Mouse (Mus musculus) limb, embryonic 15.5 days (tissue): ENCODE data around the gene Armc7. TPM values are rescaled to one million over a fixed set of nuclear protein-coding genes. Genes with fewer than 3 reads are reported as not detected.
"Not testable (repeated sequence)": the region's sequence is repeated elsewhere in the genome, so short reads cannot be mapped to it uniquely, and the experiment has no call there.

Experiments used
- ATAC-seq: fragments of 200-750 bp; cut with Nextera tagmentation; 2 replicates; pipeline ENCODE4 v1.8.0; 2017; ENCODE audit warnings: low read depth, moderate TSS enrichment; ENCODE audit not compliant: insufficient number of reproducible peaks, low FRiP score, low TSS enrichment
- H3K27ac ChIP-seq: fragments of 300-500 bp; sonication (generic); 2 replicates; pipeline ENCODE4 v1.5.1; 2015; ENCODE audit warnings: moderate library complexity, mild to moderate bottlenecking, inconsistent platforms
- H3K27me3 ChIP-seq: fragments of 300-500 bp; sonication (generic); 2 replicates; pipeline ENCODE4 v1.6.1; 2015; ENCODE audit warnings: inconsistent platforms
- H3K36me3 ChIP-seq: fragments of 300-500 bp; sonication (generic); 2 replicates; pipeline ENCODE4 v1.6.1; 2015; ENCODE audit warnings: inconsistent platforms
- H3K4me1 ChIP-seq: fragments of 300-500 bp; sonication (generic); 2 replicates; pipeline ENCODE4 v1.6.1; 2015; ENCODE audit warnings: inconsistent platforms
- H3K4me2 ChIP-seq: fragments of 300-500 bp; sonication (generic); 2 replicates; pipeline ENCODE4 v1.6.1; 2015; ENCODE audit warnings: mild to moderate bottlenecking, inconsistent platforms
- H3K4me3 ChIP-seq: fragments of 300-500 bp; sonication (generic); 2 replicates; pipeline ENCODE4 v1.5.1; 2015; ENCODE audit warnings: mild to moderate bottlenecking, inconsistent platforms
- H3K9ac ChIP-seq: fragments of 300-500 bp; sonication (generic); 2 replicates; pipeline ENCODE4 v1.6.1; 2015; ENCODE audit warnings: inconsistent platforms
- H3K9me3 ChIP-seq: fragments of 300-500 bp; sonication (generic); 2 replicates; pipeline ENCODE4 v1.6.1; 2016; ENCODE audit warnings: inconsistent platforms
- WGBS: fragments of 180-500 bp; shearing (Covaris S2); methylation state at CpG from one replicate; pipeline ENCODE4 v1.1.7; 2015; 5-methylcytosine and 5-hydroxymethylcytosine counted together
- polyA plus RNA-seq: library from polyadenylated mRNA; unstranded; fragments of >200 nt; fragmentation: Nextera tagmentation; extraction: Ambion mirVana; gene quantifications from 2 replicates; pipeline ENCODE4 v1.2.1, GENCODE M21; 2015

Armc7 gene
- polyA plus RNA-seq, 1 experiment from 2014 or later, result 7.2 TPM

GRCm38 (mm10) chr11:115478296-115478938, 3.0 kb downstream of the Armc7 start:
- Histone ChIP-seq H3K4me1 (peaks cover 22% of the 10 kb centered on the region), H3K9me3 (no peaks in the 10 kb centered on the region), H3K27ac (no peak overlapping the region), H3K27me3 (no peaks in the 10 kb centered on the region), H3K9ac (no peak overlapping the region), H3K36me3 (peaks cover 11% of the 10 kb centered on the region), H3K4me2 (no peak overlapping the region), H3K4me3 (no peak overlapping the region)
- WGBS, result 86% methylated on average over 9 of the region's 9 CpGs
- ATAC-seq, result no peak

- Histone ChIP-seq H3K9me3 (no peaks in the 10 kb centered on the region), H3K9ac (no peak overlapping the region), H3K4me1 (peaks cover 5% of the 10 kb centered on the region), H3K4me2 (no peak overlapping the region), H3K27ac (no peak overlapping the region), H3K4me3 (no peak overlapping the region), H3K36me3 (peaks cover 14% of the 10 kb centered on the region), H3K27me3 (no peaks in the 10 kb centered on the region)
- ATAC-seq, result no peak
- 83% methylated on average over 6 of the region's 6 CpGs for WGBS
These were observed 6.2 kb downstream of the Armc7 start for GRCm38 (mm10) chr11:115481553-115482259.

GRCm38 (mm10) chr11:115483278-115483677, 7.8 kb downstream of the Armc7 start:
- no peak for ATAC-seq
- WGBS, result 67% methylated on average over 11 of the region's 11 CpGs

GRCm38 (mm10) chr11:115483726-115484125, 8.3 kb downstream of the Armc7 start:
- H3K4me3 ChIP-seq, result no peak overlapping the region
- no peaks in the 10 kb centered on the region for H3K9me3 ChIP-seq
- H3K4me1 ChIP-seq, result 0 out of 2 replicates have a peak, but pooled peaks cover 3% of the 10 kb centered on the region
- H3K27me3 ChIP-seq, result no peaks in the 10 kb centered on the region
- H3K36me3 ChIP-seq, result peaks cover 18% of the 10 kb centered on the region
- 19% methylated on average over 6 of the region's 6 CpGs for WGBS
- H3K27ac ChIP-seq, result no peak overlapping the region
- H3K4me2 ChIP-seq, result no peak overlapping the region
- ATAC-seq, result no peak
- H3K9ac ChIP-seq, result no peak overlapping the region

More at GRCm38 (mm10) chr11:115483278-115483677, 7.8 kb downstream of the Armc7 start:
- peaks cover 14% of the 10 kb centered on the region for H3K36me3 ChIP-seq
- H3K9ac ChIP-seq, result no peak overlapping the region
- no peak overlapping the region for H3K4me2 ChIP-seq
- H3K4me3 ChIP-seq, result no peak overlapping the region
- 0 out of 2 replicates have a peak, but pooled peaks cover 3% of the 10 kb centered on the region for H3K4me1 ChIP-seq
- H3K9me3 ChIP-seq, result no peaks in the 10 kb centered on the region
- no peak overlapping the region for H3K27ac ChIP-seq
- no peaks in the 10 kb centered on the region for H3K27me3 ChIP-seq

- H3K9ac ChIP-seq, result no peak overlapping the region
- peaks cover 24% of the 10 kb centered on the region for H3K36me3 ChIP-seq
- WGBS, result 60% methylated on average over 12 of the region's 12 CpGs
- H3K4me1 ChIP-seq, result peaks cover 3% of the 10 kb centered on the region; the same call in 1 of the 2 replicates
- no peaks in the 10 kb centered on the region for H3K9me3 ChIP-seq
- H3K4me3 ChIP-seq, result no peak overlapping the region
- 0 out of 2 replicates have a peak, but pooled peaks have one; percentile 2 for ATAC-seq
- no peak overlapping the region; the same call in 1 of the 2 replicates for H3K27ac ChIP-seq
- no peaks in the 10 kb centered on the region for H3K27me3 ChIP-seq
- H3K4me2 ChIP-seq, result no peak overlapping the region
These were observed 9.7 kb downstream of the Armc7 start for GRCm38 (mm10) chr11:115485155-115485554.

- no peak for ATAC-seq
- Histone ChIP-seq H3K9ac (no peak overlapping the region), H3K27me3 (no peaks in the 10 kb centered on the region), H3K4me2 (no peak overlapping the region), H3K4me3 (no peak overlapping the region), H3K9me3 (no peaks in the 10 kb centered on the region), H3K36me3 (peaks cover 17% of the 10 kb centered on the region), H3K27ac (no peak overlapping the region), H3K4me1 (peaks cover 18% of the 10 kb centered on the region)
- WGBS, result 85% methylated on average over 19 of the region's 19 CpGs
These were observed 13.2 kb downstream of the Armc7 start for GRCm38 (mm10) chr11:115488551-115489104.

GRCm38 (mm10) chr11:115490441-115491355, 15.2 kb downstream of the Armc7 start:
- H3K4me1 ChIP-seq, result peaks cover 17% of the 10 kb centered on the region
- H3K4me3 ChIP-seq, result peak overlapping the region; percentile 74
- H3K27ac ChIP-seq, result peak overlapping the region; percentile 89; the same call in 1 of the 2 replicates
- H3K27me3 ChIP-seq, result no peaks in the 10 kb centered on the region
- WGBS, result 22% methylated on average over 25 of the region's 25 CpGs
- H3K9ac ChIP-seq, result peak overlapping the region; percentile 65
- 0 out of 2 replicates have a peak, but pooled peaks have one; percentile 17 for ATAC-seq
- peak overlapping the region; percentile 83 for H3K4me2 ChIP-seq
- H3K36me3 ChIP-seq, result peaks cover 17% of the 10 kb centered on the region
- no peaks in the 10 kb centered on the region for H3K9me3 ChIP-seq

GRCm38 (mm10) chr11:115491356-115492083, 16.1 kb downstream of the Armc7 start, which contains the start of gene Nt5c:
Gene Nt5c (minus strand): TSS chr11:115491862.
- H3K36me3 ChIP-seq, result peaks cover 15% of the 10 kb centered on the region
- peak within 1 kb of the TSS; percentile 74 for H3K4me3 ChIP-seq
- H3K27me3 ChIP-seq, result no peaks in the 10 kb centered on the region
- ATAC-seq, result peak; percentile 85
- peaks cover 17% of the 10 kb centered on the region for H3K4me1 ChIP-seq
- H3K9ac ChIP-seq, result peak within 1 kb of the TSS; percentile 65
- H3K4me2 ChIP-seq, result peak within 1 kb of the TSS; percentile 83
- WGBS, result 1% methylated on average over 43 of the region's 43 CpGs
- no peaks in the 10 kb centered on the region for H3K9me3 ChIP-seq
- peak within 1 kb of the TSS; percentile 89 for H3K27ac ChIP-seq

GRCm38 (mm10) chr11:115492387-115492786, 16.9 kb downstream of the Armc7 start:
- no peak overlapping the region for H3K27ac ChIP-seq
- peak overlapping the region; percentile 74 for H3K4me3 ChIP-seq
- H3K9me3 ChIP-seq, result no peaks in the 10 kb centered on the region
- no peaks in the 10 kb centered on the region for H3K27me3 ChIP-seq
- peaks cover 17% of the 10 kb centered on the region for H3K4me1 ChIP-seq
- WGBS, result 39% methylated on average over 6 of the region's 6 CpGs
- H3K4me2 ChIP-seq, result peak overlapping the region; percentile 83
- H3K36me3 ChIP-seq, result peaks cover 21% of the 10 kb centered on the region
- no peak overlapping the region for H3K9ac ChIP-seq
- no peak for ATAC-seq

- H3K27me3 ChIP-seq, H3K4me1 ChIP-seq, H3K9ac ChIP-seq, H3K4me2 ChIP-seq, H3K27ac ChIP-seq, ATAC-seq, H3K9me3 ChIP-seq, H3K4me3 ChIP-seq: not testable (repeated sequence)
- 91% methylated on average over 9 of the region's 9 CpGs for WGBS
- H3K36me3 ChIP-seq, result peaks cover 47% of the 10 kb centered on the region
These were observed 21.1 kb downstream of the Armc7 start for GRCm38 (mm10) chr11:115496559-115496958.

- H3K4me3 ChIP-seq, result no peak overlapping the region
- peaks cover 53% of the 10 kb centered on the region for H3K36me3 ChIP-seq
- no peak overlapping the region for H3K27ac ChIP-seq
- no peak for ATAC-seq
- no peaks in the 10 kb centered on the region for H3K27me3 ChIP-seq
- H3K4me1 ChIP-seq, result no peaks in the 10 kb centered on the region
- no peaks in the 10 kb centered on the region for H3K9me3 ChIP-seq
- H3K9ac ChIP-seq, result no peak overlapping the region
- no peak overlapping the region for H3K4me2 ChIP-seq
- 73% methylated on average over 6 of the region's 6 CpGs for WGBS
These were observed 27.2 kb downstream of the Armc7 start for GRCm38 (mm10) chr11:115502636-115503035.
